Mouse (Mus musculus) midbrain, embryonic 11.5 days (tissue): ENCODE measurements at regions not wholly inside any gene's neighbourhood (a gene's known extent, or its start where the extent isn't known, plus 50 kb on each side); places are given as distances from the start of the nearest gene placed in this dataset.

ENCODE experiments used
- ATAC-seq: fragments of 200-750 bp; cut with Nextera tagmentation; 2 replicates; pipeline ENCODE4 v1.8.0; 2017; ENCODE audit warnings: moderate TSS enrichment, moderate library complexity; ENCODE audit not compliant: low FRiP score
- DNase-seq: peaks from one replicate; pipeline ENCODE4 v3.0.0; 2015; ENCODE audit warnings: low spot score; ENCODE audit errors: missing footprints
- H3K27ac ChIP-seq: fragments of 300-500 bp; sonication (generic); 2 replicates; pipeline ENCODE4 v1.5.1; 2014; ENCODE audit warnings: low read depth, low read length
- H3K27me3 ChIP-seq: fragments of 300-500 bp; sonication (generic); 2 replicates; pipeline ENCODE4 v1.6.1; 2014; ENCODE audit warnings: mild to moderate bottlenecking, low read length, moderate library complexity, mixed read lengths; ENCODE audit not compliant: control insufficient read depth, insufficient read depth
- H3K36me3 ChIP-seq: fragments of 300-500 bp; sonication (generic); 2 replicates; pipeline ENCODE4 v1.6.1; 2014; ENCODE audit warnings: mild to moderate bottlenecking, low read length, moderate library complexity, mixed read lengths; ENCODE audit not compliant: control insufficient read depth, insufficient read depth
- H3K4me1 ChIP-seq: fragments of 300-500 bp; sonication (generic); 2 replicates; pipeline ENCODE4 v1.6.1; 2014; ENCODE audit warnings: low read length; ENCODE audit not compliant: control insufficient read depth, insufficient read depth
- H3K4me2 ChIP-seq: fragments of 300-500 bp; sonication (generic); 2 replicates; pipeline ENCODE4 v1.6.1; 2014; ENCODE audit warnings: mild to moderate bottlenecking, moderate library complexity
- H3K4me3 ChIP-seq: fragments of 300-500 bp; sonication (generic); 2 replicates; pipeline ENCODE4 v1.5.1; 2014; ENCODE audit warnings: low read depth, low read length
- H3K9ac ChIP-seq: fragments of 300-500 bp; sonication (generic); 2 replicates; pipeline ENCODE4 v1.6.1; 2014; ENCODE audit warnings: low read length
- H3K9me3 ChIP-seq: fragments of 300-500 bp; sonication (generic); 2 replicates; pipeline ENCODE4 v1.6.1; 2016; ENCODE audit warnings: low read length; ENCODE audit not compliant: control insufficient read depth
- WGBS: fragments of 180-500 bp; shearing (Covaris S2); extraction: QIAGEN DNeasy Blood & Tissue Kit; methylation state at CpG from one replicate; pipeline ENCODE4 v1.1.7; 2014; 5-methylcytosine and 5-hydroxymethylcytosine counted together

GRCm38 (mm10) chr15:56022315-56022714 is 1455.1 kb downstream of the Slc22a22 start:
- H3K4me3 ChIP-seq = no peak overlapping the region
- no peaks in the 10 kb centered on the region for H3K36me3 ChIP-seq
- H3K4me2 ChIP-seq = no peak overlapping the region
- no peak overlapping the region for H3K27ac ChIP-seq
- H3K4me1 ChIP-seq = no peaks in the 10 kb centered on the region
- DNase-seq = no peak
- no peaks in the 10 kb centered on the region for H3K27me3 ChIP-seq
- no peak overlapping the region for H3K9ac ChIP-seq
- H3K9me3 ChIP-seq = no peaks in the 10 kb centered on the region
- 84% methylated on average over 4 of the region's 4 CpGs for WGBS
- ATAC-seq = no peak

GRCm38 (mm10) chr15:56018141-56018540 is 1459.3 kb downstream of the Slc22a22 start:
- DNase-seq (no peak), ATAC-seq (no peak)
- Histone ChIP-seq H3K27me3 (no peaks in the 10 kb centered on the region), H3K36me3 (no peaks in the 10 kb centered on the region), H3K9ac (no peak overlapping the region), H3K4me1 (no peaks in the 10 kb centered on the region), H3K9me3 (no peaks in the 10 kb centered on the region), H3K4me3 (no peak overlapping the region), H3K27ac (no peak overlapping the region), H3K4me2 (no peak overlapping the region)
- WGBS = 87% methylated on average over 1 of the region's 1 CpGs

GRCm38 (mm10) chr15:56017561-56017960 is 1459.9 kb downstream of the Slc22a22 start:
- H3K27ac ChIP-seq = no peak overlapping the region
- H3K4me2 ChIP-seq = no peak overlapping the region
- WGBS = 91% methylated on average over 1 of the region's 1 CpGs
- H3K27me3 ChIP-seq = no peaks in the 10 kb centered on the region
- no peaks in the 10 kb centered on the region for H3K9me3 ChIP-seq
- no peak for DNase-seq
- H3K4me3 ChIP-seq = no peak overlapping the region
- no peak for ATAC-seq
- no peak overlapping the region for H3K9ac ChIP-seq
- no peaks in the 10 kb centered on the region for H3K36me3 ChIP-seq
- no peaks in the 10 kb centered on the region for H3K4me1 ChIP-seq

DNA sequence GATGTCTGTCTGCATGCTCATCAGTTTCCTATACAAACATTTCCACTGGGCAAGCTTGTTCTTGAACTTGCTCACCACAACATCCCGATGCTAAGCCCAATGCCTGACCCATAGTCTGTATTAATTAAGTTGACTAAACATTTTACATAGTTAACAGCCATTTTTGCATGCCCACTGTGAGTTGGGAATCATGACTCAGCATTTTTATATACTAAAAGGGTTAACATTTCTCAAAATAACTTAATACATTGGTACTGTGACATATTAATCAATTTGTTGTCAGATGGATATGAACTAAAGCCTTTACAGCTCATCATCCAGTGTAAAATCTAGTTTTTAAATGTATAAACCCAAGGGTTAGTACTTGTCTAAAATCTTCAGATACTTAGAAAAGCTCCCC is 1461.4 kb downstream of the Slc22a22 start:
- no peak for DNase-seq
- WGBS = 83% methylated on average over 1 of the region's 1 CpGs
- H3K27ac ChIP-seq = no peak overlapping the region
- H3K4me2 ChIP-seq = no peak overlapping the region
- no peaks in the 10 kb centered on the region for H3K27me3 ChIP-seq
- H3K4me3 ChIP-seq = no peak overlapping the region
- H3K9me3 ChIP-seq = no peaks in the 10 kb centered on the region
- H3K9ac ChIP-seq = no peak overlapping the region
- ATAC-seq = no peak
- H3K4me1 ChIP-seq = no peaks in the 10 kb centered on the region
- no peaks in the 10 kb centered on the region for H3K36me3 ChIP-seq

DNA sequence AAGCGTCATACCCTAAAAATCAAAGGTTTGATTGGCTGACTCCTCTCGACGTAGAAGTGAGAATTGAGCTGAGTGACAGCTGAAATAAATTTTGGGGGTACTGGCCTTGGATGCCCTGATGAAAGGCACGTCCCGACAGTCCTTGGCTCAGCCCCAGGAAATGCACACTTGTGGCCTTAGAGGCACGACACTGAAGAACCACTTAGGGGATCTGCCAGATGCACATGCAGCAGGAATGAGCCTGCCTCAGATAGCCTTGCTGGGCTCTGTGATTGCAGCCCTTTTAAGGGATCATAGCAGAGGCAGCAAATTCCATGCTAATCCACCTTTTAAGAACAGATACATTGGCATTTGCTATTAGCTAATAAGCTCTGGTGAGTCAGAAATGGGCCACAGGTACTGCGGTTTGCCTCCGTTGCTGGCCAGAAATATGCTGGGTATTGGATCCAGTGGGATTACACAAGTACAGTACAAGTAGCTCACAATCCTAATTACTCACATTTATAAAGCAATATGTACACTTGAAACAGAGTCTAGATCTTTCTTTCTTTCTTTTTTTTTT is 1463.3 kb downstream of the Slc22a22 start:
- no peak overlapping the region for H3K27ac ChIP-seq
- H3K4me3 ChIP-seq = no peak overlapping the region
- ATAC-seq (no peak), DNase-seq (no peak)
- no peaks in the 10 kb centered on the region for H3K4me1 ChIP-seq
- H3K9ac ChIP-seq = no peak overlapping the region
- no peak overlapping the region for H3K4me2 ChIP-seq
- H3K27me3 ChIP-seq = no peaks in the 10 kb centered on the region
- no peaks in the 10 kb centered on the region for H3K9me3 ChIP-seq
- 82% methylated on average over 8 of the region's 8 CpGs for WGBS
- H3K36me3 ChIP-seq = no peaks in the 10 kb centered on the region

DNA sequence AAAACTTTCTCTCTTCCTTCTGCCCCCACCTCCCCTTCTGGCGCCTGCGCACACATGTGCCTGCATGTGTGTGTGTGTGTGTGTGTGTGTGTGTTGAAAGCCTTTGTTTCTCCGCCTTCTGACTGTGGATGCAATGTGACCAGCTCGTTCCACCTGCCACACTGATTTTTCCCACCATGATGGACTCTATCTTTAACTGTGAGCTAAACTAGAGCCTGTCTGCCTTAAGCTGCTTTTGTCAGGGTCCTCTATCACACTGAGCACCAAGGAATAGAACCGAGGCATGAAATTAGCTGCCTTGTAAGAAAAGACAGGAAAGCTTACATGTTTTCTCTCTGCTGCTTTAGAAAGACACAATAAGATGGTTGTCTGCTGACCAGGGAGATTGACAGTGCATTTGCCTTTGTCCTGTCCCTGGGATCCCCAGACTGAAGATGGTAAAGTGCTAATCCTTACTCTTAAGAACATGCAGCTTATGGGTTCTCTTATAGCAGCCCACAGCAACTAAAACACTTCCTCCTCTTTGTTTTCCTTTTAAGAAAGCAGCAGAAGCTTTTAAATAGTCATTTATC is 1468.7 kb downstream of the Slc22a22 start:
- H3K9ac ChIP-seq = no peak overlapping the region
- H3K4me2 ChIP-seq = no peak overlapping the region
- H3K27ac ChIP-seq = no peak overlapping the region
- H3K4me3 ChIP-seq = no peak overlapping the region
- WGBS = 34% methylated on average over 5 of the region's 5 CpGs
- no peaks in the 10 kb centered on the region for H3K9me3 ChIP-seq
- ATAC-seq (peak; percentile 85), DNase-seq (peak; percentile 88)
- no peaks in the 10 kb centered on the region for H3K36me3 ChIP-seq
- H3K4me1 ChIP-seq = no peaks in the 10 kb centered on the region; the same call in 1 of the 2 replicates
- no peaks in the 10 kb centered on the region for H3K27me3 ChIP-seq

- Histone ChIP-seq H3K4me1 (no peaks in the 10 kb centered on the region; the same call in 1 of the 2 replicates), H3K36me3 (no peaks in the 10 kb centered on the region), H3K27ac (no peak overlapping the region), H3K9me3 (no peaks in the 10 kb centered on the region), H3K4me3 (no peak overlapping the region), H3K4me2 (no peak overlapping the region), H3K27me3 (no peaks in the 10 kb centered on the region), H3K9ac (no peak overlapping the region)
- DNase-seq (no peak), ATAC-seq (no peak)
- 61% methylated on average over 3 of the region's 3 CpGs for WGBS
Observed at GRCm38 (mm10) chr15:56007376-56007775, 1470.0 kb downstream of the Slc22a22 start.

DNA sequence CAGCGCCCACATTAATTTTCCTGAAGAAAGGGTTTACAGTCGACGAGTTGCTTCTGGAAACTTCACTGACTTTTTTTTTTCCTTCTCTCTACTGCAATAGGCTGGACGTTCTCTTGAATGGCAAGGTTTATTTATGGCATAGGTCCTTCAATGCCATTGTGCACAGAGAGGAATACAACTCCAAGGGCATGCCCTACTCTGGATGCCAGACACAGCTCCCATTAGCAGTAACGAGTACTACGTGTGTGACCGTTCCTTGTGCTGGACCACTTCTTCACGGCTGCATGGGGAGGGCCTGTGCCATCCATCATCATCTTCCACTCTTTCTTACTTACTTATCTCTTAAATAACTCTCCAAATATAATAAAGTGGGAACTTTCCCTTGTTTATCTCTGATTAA is 1472.1 kb downstream of the Slc22a22 start:
- no peak overlapping the region for H3K4me3 ChIP-seq
- 92% methylated on average over 8 of the region's 8 CpGs for WGBS
- no peaks in the 10 kb centered on the region for H3K27me3 ChIP-seq
- no peak overlapping the region for H3K27ac ChIP-seq
- H3K4me1 ChIP-seq = no peaks in the 10 kb centered on the region; the same call in 1 of the 2 replicates
- H3K36me3 ChIP-seq = no peaks in the 10 kb centered on the region
- no peak overlapping the region for H3K9ac ChIP-seq
- H3K4me2 ChIP-seq = no peak overlapping the region
- DNase-seq (no peak), ATAC-seq (no peak)
- no peaks in the 10 kb centered on the region for H3K9me3 ChIP-seq

DNA sequence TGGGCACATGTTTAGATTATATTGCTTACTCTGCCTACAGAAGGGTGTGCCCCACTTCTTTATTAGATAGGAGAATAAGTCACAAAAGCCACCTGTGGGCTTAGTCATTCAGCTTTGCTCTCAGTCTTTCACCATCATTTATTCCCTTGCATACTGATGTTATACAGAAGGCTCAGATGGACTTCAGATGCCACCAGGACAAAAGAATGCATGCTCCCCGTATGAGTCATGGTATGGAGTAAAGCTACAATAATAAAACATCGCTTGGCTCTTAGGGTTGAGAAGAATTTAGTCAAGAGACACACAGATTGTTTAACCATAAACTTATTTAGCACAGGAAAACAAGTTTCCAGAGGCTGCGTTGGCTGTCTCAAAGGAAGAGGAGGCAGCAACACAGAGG is 1473.5 kb downstream of the Slc22a22 start:
- Histone ChIP-seq H3K27me3 (no peaks in the 10 kb centered on the region), H3K4me2 (no peak overlapping the region), H3K4me1 (no peaks in the 10 kb centered on the region; the same call in 1 of the 2 replicates), H3K9me3 (no peaks in the 10 kb centered on the region), H3K9ac (no peak overlapping the region), H3K27ac (no peak overlapping the region), H3K4me3 (no peak overlapping the region), H3K36me3 (no peaks in the 10 kb centered on the region)
- ATAC-seq (no peak), DNase-seq (no peak)
- 88% methylated on average over 3 of the region's 3 CpGs for WGBS
